Mouse (Mus musculus) myocyte (in vitro differentiated cells): ENCODE data around the gene Akt2. TPM values are rescaled to one million over a fixed set of nuclear protein-coding genes. Genes with fewer than 3 reads are reported as not detected.

Experiments
- H3K27me3 ChIP-seq: one replicate; pipeline ENCODE4 v1.6.1; 2011; ENCODE audit not compliant: control insufficient read depth, insufficient read depth, insufficient read length
- H3K36me3 ChIP-seq: one replicate; pipeline ENCODE4 v1.6.1; 2011; ENCODE audit not compliant: control insufficient read depth, insufficient read depth
- H3K4me2 ChIP-seq: one replicate; pipeline ENCODE4 v1.6.1; 2011; ENCODE audit warnings: low read depth, control low read depth
- H3K4me3 ChIP-seq: one replicate; pipeline ENCODE4 v1.5.1; 2011; ENCODE audit warnings: mild to moderate bottlenecking, control low read depth, moderate library complexity
- H3K79me2 ChIP-seq: one replicate; pipeline ENCODE4 v1.6.1; 2011; ENCODE audit not compliant: control insufficient read depth, insufficient read depth
- H3ac ChIP-seq: one replicate; pipeline ENCODE4 v1.6.1; 2011; ENCODE audit not compliant: control insufficient read depth, insufficient read length
- CEBPB ChIP-seq: IDR thresholded peaks from 2 replicates; pipeline ENCODE4 v1.6.1; 2011; ENCODE audit warnings: mild to moderate bottlenecking, moderate library complexity; ENCODE audit not compliant: poor library complexity, insufficient read depth, severe bottlenecking
- E2F4 ChIP-seq: IDR thresholded peaks from one replicate; pipeline ENCODE4 v1.6.1; 2011; ENCODE audit warnings: mild to moderate bottlenecking, control low read depth, moderate library complexity; ENCODE audit not compliant: insufficient read depth
- MAX ChIP-seq: IDR thresholded peaks from one replicate; pipeline ENCODE4 v1.6.1; 2011; ENCODE audit warnings: low read depth, mild to moderate bottlenecking, control low read depth
- MYOD1 ChIP-seq, 3 experiments: IDR thresholded peaks; one replicate each; pipeline ENCODE4 v1.6.1; 2011; ENCODE audit warnings: control low read depth in 2 of 3, low read depth in 2 of 3, mild to moderate bottlenecking in 2 of 3, moderate library complexity in 1 of 3; ENCODE audit not compliant: insufficient read length in 2 of 3, control insufficient read depth in 1 of 3
- MYOG ChIP-seq, 3 experiments: IDR thresholded peaks; one replicate each; pipeline ENCODE4 v1.6.1; 2011; ENCODE audit warnings: control low read depth in 2 of 3, low read depth in 2 of 3, mild to moderate bottlenecking in 2 of 3; ENCODE audit not compliant: insufficient read length in 2 of 3, control insufficient read depth in 1 of 3, insufficient read depth in 1 of 3
- POLR2A ChIP-seq: IDR thresholded peaks from one replicate; pipeline ENCODE4 v1.6.1; 2011; ENCODE audit warnings: low read depth, mild to moderate bottlenecking, control low read depth, moderate library complexity; ENCODE audit not compliant: insufficient read length
- POLR2AphosphoS2 ChIP-seq: IDR thresholded peaks from one replicate; pipeline ENCODE4 v1.6.1; 2011; ENCODE audit warnings: low read depth, control low read depth; ENCODE audit not compliant: insufficient read length
- REST ChIP-seq: IDR thresholded peaks from one replicate; pipeline ENCODE4 v1.6.1; 2011; ENCODE audit warnings: mild to moderate bottlenecking, control low read depth, moderate library complexity; ENCODE audit not compliant: insufficient read depth, insufficient read length
- SRF ChIP-seq: IDR thresholded peaks from one replicate; pipeline ENCODE4 v1.6.1; 2011; ENCODE audit warnings: low read depth; ENCODE audit not compliant: control insufficient read depth, insufficient read length
- TCF12 ChIP-seq: IDR thresholded peaks from one replicate; pipeline ENCODE4 v1.6.1; 2011; ENCODE audit warnings: mild to moderate bottlenecking, control low read depth; ENCODE audit not compliant: poor library complexity, insufficient read depth, severe bottlenecking
- TCF3 ChIP-seq: IDR thresholded peaks from one replicate; pipeline ENCODE4 v1.6.1; 2011; ENCODE audit warnings: low read depth, control low read depth; ENCODE audit not compliant: insufficient read length
- USF1 ChIP-seq: IDR thresholded peaks from one replicate; pipeline ENCODE4 v1.6.1; 2011; ENCODE audit warnings: low read depth, mild to moderate bottlenecking, control low read depth, moderate library complexity
- polyA plus RNA-seq: library from polyadenylated mRNA; unstranded; fragments of >200 nt; fragmentation: generic; extraction: Trizol; gene quantifications from one replicate; pipeline ENCODE4 v1.2.1, GENCODE M21; 2012; ENCODE audit warnings: missing spikeins

Akt2 gene
- polyA plus RNA-seq, 1 experiment: 343 TPM

DNA sequence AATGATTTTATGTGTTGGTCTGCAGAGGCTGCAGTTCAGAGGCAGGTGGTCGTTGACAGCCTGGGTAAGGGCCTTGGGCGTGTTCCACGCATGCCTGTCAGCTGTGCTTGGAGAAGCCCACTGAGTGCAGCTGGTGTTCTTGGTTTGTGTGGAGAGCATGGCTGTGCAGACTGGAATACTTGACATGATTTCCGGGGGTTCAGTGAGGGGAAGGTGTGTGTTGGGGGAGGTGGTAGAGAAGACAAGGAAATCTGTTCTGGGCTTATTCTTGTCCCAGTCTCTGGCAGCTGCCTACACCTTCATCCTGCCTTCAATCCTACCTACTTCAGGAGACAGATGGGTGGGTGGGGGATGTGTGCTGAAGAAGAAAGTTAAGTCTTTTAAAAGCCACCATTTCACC is 10.3 kb downstream of the Akt2 start:
- Histone ChIP-seq H3K4me2 (peak overlapping the region; percentile 31), H3ac (no peak overlapping the region), H3K4me3 (no peak overlapping the region), H3K27me3 (no peaks in the 10 kb centered on the region), H3K79me2 (peaks cover 91% of the 10 kb centered on the region), H3K36me3 (no peaks in the 10 kb centered on the region)
- TF ChIP-seq REST (no peak), MAX (no peak), SRF (no peak), MYOG (IDR thresholded peaks at IDR 0.05; ENCODE audit: control insufficient read depth in 1 of 3, insufficient read depth in 1 of 3, insufficient read length in 2 of 3, low read depth in 2 of 3) (peak; percentile 92 to 100 (median 98)), E2F4 (no peak), POLR2A (no peak), CEBPB (no peak), TCF12 (peak; percentile 72), TCF3 (peak; percentile 92), MYOD1 (IDR thresholded peaks at IDR 0.05; ENCODE audit: control insufficient read depth in 1 of 3, insufficient read length in 2 of 3, low read depth in 2 of 3) (peak in 2 of 3 experiments; percentile 96), USF1 (no peak)

DNA sequence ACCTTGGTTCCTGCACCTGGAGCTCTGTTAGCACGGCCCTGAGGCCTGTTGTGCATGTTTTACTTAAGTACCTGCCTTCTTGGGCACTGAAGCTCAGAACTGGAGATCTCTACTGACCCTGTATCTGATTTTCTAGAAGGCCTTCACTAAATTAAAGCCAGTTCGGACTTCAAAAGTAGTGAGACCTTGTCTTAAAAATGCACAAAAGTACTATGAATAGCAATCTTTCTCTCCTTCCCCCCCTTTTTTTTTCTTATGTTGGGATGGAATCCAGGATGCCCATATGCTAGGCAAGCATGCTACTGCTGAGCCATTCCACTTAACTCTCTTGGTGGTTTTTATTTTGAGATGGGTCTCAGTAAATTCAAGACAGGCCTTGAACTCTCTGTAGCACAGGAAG is 10.8 kb downstream of the Akt2 start:
- H3K79me2 ChIP-seq: peaks cover 90% of the 10 kb centered on the region
- no peak overlapping the region for H3K4me3 ChIP-seq
- no peaks in the 10 kb centered on the region for H3K27me3 ChIP-seq
- peak overlapping the region; percentile 31 for H3K4me2 ChIP-seq
- no peaks in the 10 kb centered on the region for H3K36me3 ChIP-seq
- TF ChIP-seq POLR2A: no peak
- TF ChIP-seq TCF12: no peak
- TF ChIP-seq MAX: no peak
- TF ChIP-seq TCF3: no peak
- no peak for TF ChIP-seq CEBPB
- TF ChIP-seq MYOD1 (IDR thresholded peaks at IDR 0.05; ENCODE audit: control insufficient read depth in 1 of 3, insufficient read length in 2 of 3, low read depth in 2 of 3): no peak
- no peak for TF ChIP-seq USF1
- TF ChIP-seq E2F4: no peak
- TF ChIP-seq SRF: no peak
- TF ChIP-seq POLR2AphosphoS2: no peak
- TF ChIP-seq MYOG (IDR thresholded peaks at IDR 0.05; ENCODE audit: control insufficient read depth in 1 of 3, insufficient read depth in 1 of 3, insufficient read length in 2 of 3, low read depth in 2 of 3): no peak
- no peak for TF ChIP-seq REST
- no peak overlapping the region for H3ac ChIP-seq

DNA sequence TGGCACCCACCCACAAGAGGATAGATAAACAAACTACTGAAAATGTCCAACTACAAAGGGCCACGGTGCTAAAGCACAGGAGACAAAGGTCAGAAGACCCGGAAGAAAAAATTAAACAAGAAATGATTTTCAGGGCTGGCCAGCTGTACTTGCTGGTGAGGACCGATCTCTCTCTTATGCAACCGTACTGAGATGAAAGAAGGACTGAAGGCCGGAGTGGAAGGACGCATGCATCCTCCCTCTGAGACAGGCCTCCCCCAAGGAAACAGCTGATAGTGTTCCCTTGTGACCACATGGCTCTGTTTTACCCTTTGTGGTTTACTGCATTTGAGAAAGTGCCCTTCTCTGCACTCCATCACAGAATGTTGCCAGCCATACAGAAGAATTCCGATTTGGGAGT is 11.5 kb downstream of the Akt2 start:
- H3K36me3 ChIP-seq: no peaks in the 10 kb centered on the region
- no peak overlapping the region for H3ac ChIP-seq
- peak overlapping the region; percentile 40 for H3K4me2 ChIP-seq
- H3K4me3 ChIP-seq: no peak overlapping the region
- no peaks in the 10 kb centered on the region for H3K27me3 ChIP-seq
- TF ChIP-seq POLR2AphosphoS2 (no peak), POLR2A (no peak), TCF12 (peak; percentile 62), E2F4 (no peak), USF1 (no peak), TCF3 (no peak), MYOD1 (IDR thresholded peaks at IDR 0.05; ENCODE audit: control insufficient read depth in 1 of 3, insufficient read length in 2 of 3, low read depth in 2 of 3) (peak; percentile 27 to 89 (median 75)), CEBPB (peak; percentile 45; the same call in 1 of the 2 replicates), REST (no peak), MAX (no peak), MYOG (IDR thresholded peaks at IDR 0.05; ENCODE audit: control insufficient read depth in 1 of 3, insufficient read depth in 1 of 3, insufficient read length in 2 of 3, low read depth in 2 of 3) (peak; percentile 37 to 92 (median 86)), SRF (no peak)
- peaks cover 84% of the 10 kb centered on the region for H3K79me2 ChIP-seq

DNA sequence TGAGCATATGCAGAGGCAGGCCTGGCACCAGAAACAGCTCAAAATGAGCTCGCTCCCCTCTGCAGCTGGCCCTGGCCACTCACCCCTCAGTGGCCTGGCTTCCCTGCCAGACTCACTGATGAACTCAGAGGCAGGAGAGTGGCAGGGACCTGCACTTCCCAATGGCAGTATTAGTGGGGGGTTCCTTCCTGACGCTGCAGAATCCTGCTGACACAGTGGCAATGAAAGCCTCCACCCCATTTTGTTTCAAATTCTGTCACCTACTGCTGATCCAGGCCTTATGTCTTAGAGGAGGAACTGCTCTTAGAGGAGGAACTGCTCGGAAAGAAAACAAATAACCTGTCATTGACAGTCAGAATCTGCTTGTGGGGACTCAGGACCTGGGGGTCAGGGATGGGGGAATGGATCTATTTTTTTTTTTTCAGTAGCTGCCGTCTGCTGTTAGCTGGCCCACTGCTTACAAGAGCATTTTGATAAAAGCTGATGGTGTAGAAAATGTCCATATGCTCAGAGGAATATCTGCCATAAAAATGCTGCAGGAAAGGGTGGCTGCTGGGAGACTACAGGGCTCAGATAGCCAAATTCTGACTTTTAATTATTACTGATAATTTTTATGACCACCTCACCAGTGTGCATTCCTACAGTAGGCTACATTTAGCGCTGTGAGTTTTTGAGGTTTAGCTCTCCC is 13.5 kb downstream of the Akt2 start:
- Histone ChIP-seq H3K79me2 (peaks cover 71% of the 10 kb centered on the region), H3ac (no peak overlapping the region), H3K27me3 (no peaks in the 10 kb centered on the region), H3K36me3 (peaks cover 5% of the 10 kb centered on the region), H3K4me2 (peak overlapping the region; percentile 86), H3K4me3 (peak overlapping the region; percentile 9)
- TF ChIP-seq SRF: no peak
- TF ChIP-seq MYOD1 (IDR thresholded peaks at IDR 0.05; ENCODE audit: control insufficient read depth in 1 of 3, insufficient read length in 2 of 3, low read depth in 2 of 3): peak in 2 of 3 experiments; percentile 64 to 69
- no peak for TF ChIP-seq TCF12
- TF ChIP-seq CEBPB: no peak
- no peak for TF ChIP-seq REST
- TF ChIP-seq MYOG (IDR thresholded peaks at IDR 0.05; ENCODE audit: control insufficient read depth in 1 of 3, insufficient read depth in 1 of 3, insufficient read length in 2 of 3, low read depth in 2 of 3): peak in 2 of 3 experiments; percentile 17 to 70
